Mouse (Mus musculus): ENCODE results near the gene Gm4846. TPM values are rescaled to one million over a fixed set of nuclear protein-coding genes. Genes with fewer than 3 reads are reported as not detected.
"Not testable (repeated sequence)": the region's sequence is repeated elsewhere in the genome, so short reads cannot be mapped to it uniquely, and the experiment has no call there.

The Gm4846 gene
- not detected in 2 replicates for polyA plus RNA-seq (2014; fragmentation: Nextera tagmentation; extraction: Ambion mirVana)

DNA sequence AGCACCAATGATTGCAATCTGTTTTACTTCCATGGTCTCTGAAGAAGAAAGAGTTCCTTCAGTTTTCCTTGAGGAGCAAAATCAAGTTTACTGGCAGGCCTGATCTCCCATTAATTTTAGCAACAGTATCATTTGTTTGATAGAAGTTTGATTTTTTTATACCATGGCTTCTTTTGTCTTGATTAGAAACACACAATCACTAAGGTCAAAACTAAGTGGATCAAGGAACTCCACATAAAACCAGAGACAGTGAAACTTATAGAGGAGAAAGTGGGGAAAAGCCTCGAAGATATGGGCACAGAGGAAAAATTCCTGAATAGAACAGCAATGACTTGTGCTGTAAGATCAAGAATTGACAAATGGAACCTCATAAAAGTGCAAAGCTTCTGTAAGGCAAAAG, at the start of gene Gm4846:
Gene Gm4846 (minus strand): TSS at position 101 of the 400 bp plus-strand sequence.
- DNase-seq (ENCODE audit: low spot score); ATAC-seq (replicated peaks; ENCODE audit: low FRiP score); H3K4me2 ChIP-seq; H3K27me3 ChIP-seq (replicated peaks; ENCODE audit: control insufficient read depth, insufficient read depth, low read length); H3K9me3 ChIP-seq (ENCODE audit: control insufficient read depth, low read length); H3K4me3 ChIP-seq (ENCODE audit: low read depth, low read length); H3K9ac ChIP-seq (ENCODE audit: low read depth, low read length); H3K4me1 ChIP-seq (replicated peaks; ENCODE audit: control insufficient read depth, insufficient read depth, low read length); H3K27ac ChIP-seq (ENCODE audit: low read depth, low read length); H3K36me3 ChIP-seq (ENCODE audit: control insufficient read depth, insufficient read depth, low read length): not testable (repeated sequence)
- WGBS, result 40% methylated on average over 1 of the region's 1 CpGs

DNA sequence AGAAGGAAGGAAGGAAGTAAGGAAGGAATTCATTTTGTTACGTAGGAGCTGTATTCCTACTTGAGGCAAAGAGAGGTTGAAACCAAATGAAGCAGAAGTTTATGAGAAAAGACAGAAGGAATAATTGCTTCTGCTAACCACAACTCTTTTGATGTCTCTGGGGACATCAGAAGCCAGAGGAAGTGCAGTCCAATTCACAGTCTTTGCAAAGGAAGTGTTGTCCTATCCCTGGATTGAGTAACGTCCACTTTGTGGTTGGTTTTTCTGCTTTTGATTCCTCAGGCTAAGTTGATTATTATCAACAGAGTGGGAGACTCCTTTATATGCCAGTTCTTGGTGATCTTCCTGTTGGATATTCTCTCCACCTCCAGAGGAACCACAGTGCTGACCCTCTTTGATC, 34.1 kb upstream of the Gm4846 start:
- ATAC-seq (replicated peaks; ENCODE audit: low FRiP score); H3K9ac ChIP-seq (ENCODE audit: low read depth, low read length); H3K4me1 ChIP-seq (replicated peaks; ENCODE audit: control insufficient read depth, insufficient read depth, low read length); H3K4me2 ChIP-seq; H3K4me3 ChIP-seq (ENCODE audit: low read depth, low read length); H3K36me3 ChIP-seq (ENCODE audit: control insufficient read depth, insufficient read depth, low read length); H3K9me3 ChIP-seq (ENCODE audit: control insufficient read depth, low read length); DNase-seq (ENCODE audit: low spot score); H3K27me3 ChIP-seq (replicated peaks; ENCODE audit: control insufficient read depth, insufficient read depth, low read length); H3K27ac ChIP-seq (ENCODE audit: low read depth, low read length): not testable (repeated sequence)
- WGBS, result 78% methylated on average over 2 of the region's 2 CpGs

DNA sequence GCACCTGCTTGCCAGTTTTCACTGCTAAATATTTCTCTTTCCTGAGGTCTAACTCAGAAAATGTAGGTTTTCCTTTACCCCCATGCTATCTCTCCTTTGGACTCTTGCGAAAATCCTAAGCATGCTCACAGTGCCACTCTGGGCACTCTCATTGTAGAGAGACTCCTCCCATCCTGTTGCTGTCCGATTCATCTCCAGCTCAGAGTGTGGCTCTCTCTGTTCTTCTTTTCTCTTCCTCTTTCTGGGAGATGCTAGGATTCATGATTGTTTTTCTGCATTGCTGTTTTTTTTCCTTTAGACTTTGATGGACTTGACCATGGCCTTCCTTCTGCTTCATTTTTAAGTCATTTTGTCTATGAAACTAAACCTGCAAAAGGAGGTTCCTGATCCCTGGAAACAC, 27.3 kb upstream of the Gm4846 start:
- not testable (repeated sequence) for H3K27me3 ChIP-seq (replicated peaks; ENCODE audit: control insufficient read depth, insufficient read depth, low read length); ATAC-seq (replicated peaks; ENCODE audit: low FRiP score); H3K27ac ChIP-seq (ENCODE audit: low read depth, low read length); H3K36me3 ChIP-seq (ENCODE audit: control insufficient read depth, insufficient read depth, low read length); H3K9me3 ChIP-seq (ENCODE audit: control insufficient read depth, low read length); H3K4me1 ChIP-seq (replicated peaks; ENCODE audit: control insufficient read depth, insufficient read depth, low read length); H3K9ac ChIP-seq (ENCODE audit: low read depth, low read length); H3K4me2 ChIP-seq; H3K4me3 ChIP-seq (ENCODE audit: low read depth, low read length); DNase-seq (ENCODE audit: low spot score)
- WGBS, result 81% methylated on average over 2 of the region's 2 CpGs

DNA sequence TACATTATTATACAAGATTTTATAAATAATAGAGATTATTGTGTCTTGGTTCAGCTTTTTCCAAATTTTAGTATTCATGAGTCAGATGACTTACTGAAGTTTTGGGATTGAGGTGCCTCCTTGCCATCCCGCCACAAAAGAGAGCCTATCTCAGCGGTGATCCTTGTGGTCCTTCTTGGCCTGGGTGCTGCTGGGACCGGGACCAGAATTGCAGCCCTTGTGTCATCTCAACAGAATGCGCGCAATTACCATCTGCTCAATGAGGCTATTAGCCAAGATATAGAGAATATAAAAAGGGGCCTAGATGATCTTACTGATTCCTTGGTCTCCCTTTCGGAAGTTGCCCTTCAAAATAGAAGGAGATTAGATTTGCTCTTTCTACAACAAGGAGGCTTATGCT, 22.2 kb upstream of the Gm4846 start:
- H3K27ac ChIP-seq (ENCODE audit: low read depth, low read length); H3K4me1 ChIP-seq (replicated peaks; ENCODE audit: control insufficient read depth, insufficient read depth, low read length); DNase-seq (ENCODE audit: low spot score); H3K9ac ChIP-seq (ENCODE audit: low read depth, low read length); H3K9me3 ChIP-seq (ENCODE audit: control insufficient read depth, low read length); H3K4me2 ChIP-seq; H3K4me3 ChIP-seq (ENCODE audit: low read depth, low read length); H3K27me3 ChIP-seq (replicated peaks; ENCODE audit: control insufficient read depth, insufficient read depth, low read length); H3K36me3 ChIP-seq (ENCODE audit: control insufficient read depth, insufficient read depth, low read length); ATAC-seq (replicated peaks; ENCODE audit: low FRiP score): not testable (repeated sequence)
- WGBS, result 86% methylated on average over 6 of the region's 6 CpGs

DNA sequence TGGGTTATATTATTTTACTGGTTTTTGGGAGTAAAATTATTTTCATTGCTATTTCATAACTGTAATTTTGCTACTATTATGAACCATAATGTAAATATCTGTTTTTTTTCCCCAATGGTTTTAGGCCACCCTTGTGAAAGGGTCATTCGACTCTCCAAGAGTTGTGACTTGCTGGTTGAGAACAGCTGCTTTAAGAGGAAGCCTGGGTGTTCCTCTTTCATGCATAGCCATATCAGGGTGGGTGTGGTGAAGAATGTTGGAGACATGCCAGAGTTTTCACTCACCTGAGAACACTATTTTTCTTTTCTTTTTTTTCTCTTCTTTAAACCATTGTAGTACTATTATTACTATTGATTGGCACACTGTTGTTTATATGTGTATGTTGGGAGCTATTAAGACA, 19.2 kb upstream of the Gm4846 start:
- H3K27ac ChIP-seq (ENCODE audit: low read depth, low read length), result no peak overlapping the region
- no peaks in the 10 kb centered on the region for H3K9me3 ChIP-seq (ENCODE audit: control insufficient read depth, low read length)
- no peaks in the 10 kb centered on the region for H3K27me3 ChIP-seq (replicated peaks; ENCODE audit: control insufficient read depth, insufficient read depth, low read length)
- ATAC-seq (replicated peaks; ENCODE audit: low FRiP score) (no peak), DNase-seq (ENCODE audit: low spot score) (no peak)
- H3K9ac ChIP-seq (ENCODE audit: low read depth, low read length), result no peak overlapping the region
- no peaks in the 10 kb centered on the region for H3K36me3 ChIP-seq (ENCODE audit: control insufficient read depth, insufficient read depth, low read length)
- H3K4me1 ChIP-seq (replicated peaks; ENCODE audit: control insufficient read depth, insufficient read depth, low read length), result no peaks in the 10 kb centered on the region
- 69% methylated on average over 1 of the region's 1 CpGs for WGBS
- no peak overlapping the region for H3K4me2 ChIP-seq
- H3K4me3 ChIP-seq (ENCODE audit: low read depth, low read length), result no peak overlapping the region

DNA sequence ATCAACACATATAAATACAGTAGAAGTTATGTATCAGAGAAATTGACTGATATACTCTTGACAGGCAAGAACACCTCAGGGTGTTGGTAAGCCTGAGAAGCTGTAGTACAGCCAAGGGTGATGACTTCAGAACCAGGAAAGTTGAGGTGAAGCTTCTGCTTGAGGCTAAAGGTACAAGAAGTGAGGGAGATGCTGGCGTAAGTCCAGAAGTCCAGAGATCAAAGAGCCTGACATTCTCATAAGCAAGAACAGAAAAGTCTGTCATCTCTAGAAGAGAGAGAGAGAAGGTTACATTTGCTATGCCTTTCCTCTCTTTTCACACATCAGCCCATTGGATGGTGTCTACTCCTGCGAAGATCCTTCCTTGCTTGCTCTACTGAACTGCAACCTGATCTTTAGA, 6.8 kb upstream of the Gm4846 start:
- not testable (repeated sequence) for H3K27me3 ChIP-seq (replicated peaks; ENCODE audit: control insufficient read depth, insufficient read depth, low read length); H3K36me3 ChIP-seq (ENCODE audit: control insufficient read depth, insufficient read depth, low read length); DNase-seq (ENCODE audit: low spot score); H3K4me1 ChIP-seq (replicated peaks; ENCODE audit: control insufficient read depth, insufficient read depth, low read length); H3K27ac ChIP-seq (ENCODE audit: low read depth, low read length); H3K9me3 ChIP-seq (ENCODE audit: control insufficient read depth, low read length); H3K4me3 ChIP-seq (ENCODE audit: low read depth, low read length); ATAC-seq (replicated peaks; ENCODE audit: low FRiP score); H3K9ac ChIP-seq (ENCODE audit: low read depth, low read length); H3K4me2 ChIP-seq
- WGBS, result 71% methylated on average over 2 of the region's 2 CpGs

DNA sequence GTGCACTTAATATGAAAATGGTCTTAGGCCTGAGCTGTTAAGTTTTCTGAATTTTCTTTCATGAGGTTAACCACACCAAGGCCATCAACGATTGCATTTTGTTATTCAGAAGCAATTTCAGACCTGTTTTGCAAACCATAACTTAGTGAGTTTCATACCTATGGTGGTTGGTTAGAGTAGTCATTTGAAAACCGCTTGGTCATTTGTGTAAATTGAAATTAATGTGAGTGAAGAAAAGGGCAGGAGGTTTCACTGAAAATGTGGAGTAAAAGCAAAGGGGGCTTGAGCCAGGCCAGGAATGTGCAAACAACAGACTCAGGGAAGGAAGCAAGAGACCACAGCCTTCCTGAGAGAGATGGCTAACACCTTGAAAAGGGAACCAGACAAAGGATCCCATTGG, 17.9 kb downstream of the Gm4846 start:
- no peak for ATAC-seq (replicated peaks; ENCODE audit: low FRiP score)
- H3K9ac ChIP-seq (ENCODE audit: low read depth, low read length), result no peak overlapping the region
- no peaks in the 10 kb centered on the region for H3K27me3 ChIP-seq (replicated peaks; ENCODE audit: control insufficient read depth, insufficient read depth, low read length)
- no peaks in the 10 kb centered on the region for H3K36me3 ChIP-seq (ENCODE audit: control insufficient read depth, insufficient read depth, low read length)
- no peaks in the 10 kb centered on the region for H3K9me3 ChIP-seq (ENCODE audit: control insufficient read depth, low read length)
- H3K27ac ChIP-seq (ENCODE audit: low read depth, low read length), result no peak overlapping the region
- no peak overlapping the region for H3K4me2 ChIP-seq
- no peak overlapping the region for H3K4me3 ChIP-seq (ENCODE audit: low read depth, low read length)
- no peak for DNase-seq (ENCODE audit: low spot score)
- no peaks in the 10 kb centered on the region for H3K4me1 ChIP-seq (replicated peaks; ENCODE audit: control insufficient read depth, insufficient read depth, low read length)
- 68% methylated on average over 2 of the region's 2 CpGs for WGBS

DNA sequence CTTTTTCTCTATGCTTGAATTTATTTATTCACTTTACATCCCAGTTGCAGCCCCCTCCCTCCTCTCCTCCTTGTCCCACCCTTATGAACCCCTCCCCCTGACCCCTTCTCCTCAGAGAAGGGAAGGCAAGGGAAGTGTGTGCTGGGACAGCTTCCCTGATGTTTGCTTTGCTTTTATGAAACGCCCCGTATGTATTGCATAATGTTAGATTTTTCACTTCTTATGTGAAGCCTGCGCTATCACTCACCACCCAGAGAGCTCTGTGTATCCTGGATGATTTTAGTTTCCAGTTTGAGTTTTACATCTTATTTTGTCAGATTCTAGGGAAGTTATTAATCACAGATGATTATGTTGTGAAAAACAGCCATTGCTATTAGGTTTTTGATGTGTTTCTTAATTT, 30.2 kb downstream of the Gm4846 start:
- Histone ChIP-seq H3K4me3 (ENCODE audit: low read depth, low read length) (no peak overlapping the region), H3K27ac (ENCODE audit: low read depth, low read length) (no peak overlapping the region), H3K27me3 (replicated peaks; ENCODE audit: control insufficient read depth, insufficient read depth, low read length) (no peaks in the 10 kb centered on the region), H3K4me2 (no peak overlapping the region), H3K4me1 (replicated peaks; ENCODE audit: control insufficient read depth, insufficient read depth, low read length) (no peaks in the 10 kb centered on the region), H3K9me3 (ENCODE audit: control insufficient read depth, low read length) (no peaks in the 10 kb centered on the region), H3K9ac (ENCODE audit: low read depth, low read length) (no peak overlapping the region), H3K36me3 (ENCODE audit: control insufficient read depth, insufficient read depth, low read length) (no peaks in the 10 kb centered on the region)
- ATAC-seq (replicated peaks; ENCODE audit: low FRiP score) (no peak), DNase-seq (ENCODE audit: low spot score) (no peak)
- WGBS, result 81% methylated on average over 3 of the region's 3 CpGs

DNA sequence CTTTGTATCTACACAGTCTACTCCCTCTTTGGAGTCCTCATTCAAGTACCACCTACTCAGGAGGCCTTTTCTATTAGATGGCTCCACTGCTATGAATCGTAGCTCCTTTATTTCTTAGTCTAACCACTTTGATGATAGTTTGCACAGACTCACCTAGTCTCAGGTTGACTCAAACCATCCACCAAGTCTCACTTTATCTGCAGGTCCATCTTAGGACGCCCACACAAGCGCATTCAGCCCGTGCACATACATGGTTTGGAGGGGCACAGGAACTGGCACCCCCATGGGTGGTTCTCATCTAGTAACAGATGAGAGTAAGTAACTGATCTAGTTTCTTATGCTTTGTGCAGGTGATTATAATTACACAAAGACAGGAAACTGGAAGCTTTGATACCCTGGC, 34.8 kb downstream of the Gm4846 start:
- WGBS, result 82% methylated on average over 4 of the region's 4 CpGs
- no peak overlapping the region for H3K4me3 ChIP-seq (ENCODE audit: low read depth, low read length)
- DNase-seq (ENCODE audit: low spot score), result no peak
- no peaks in the 10 kb centered on the region for H3K9me3 ChIP-seq (ENCODE audit: control insufficient read depth, low read length)
- H3K9ac ChIP-seq (ENCODE audit: low read depth, low read length), result no peak overlapping the region
- no peak overlapping the region for H3K27ac ChIP-seq (ENCODE audit: low read depth, low read length)
- no peak overlapping the region for H3K4me2 ChIP-seq
- no peak for ATAC-seq (replicated peaks; ENCODE audit: low FRiP score)
- no peaks in the 10 kb centered on the region for H3K4me1 ChIP-seq (replicated peaks; ENCODE audit: control insufficient read depth, insufficient read depth, low read length)
- H3K27me3 ChIP-seq (replicated peaks; ENCODE audit: control insufficient read depth, insufficient read depth, low read length), result no peaks in the 10 kb centered on the region
- no peaks in the 10 kb centered on the region for H3K36me3 ChIP-seq (ENCODE audit: control insufficient read depth, insufficient read depth, low read length)

Data from liver, embryonic 11.5 days (tissue).